Mouse (Mus musculus) neural tube, embryonic 11.5 days (tissue): ENCODE measurements around the gene Sars. TPM values are rescaled to one million over a fixed set of nuclear protein-coding genes. Genes with fewer than 3 reads are reported as not detected.
A peak's percentile ranks its signal among the peaks of the same experiment; 100 is the strongest.

Source experiments
- ATAC-seq: fragments of 200-750 bp; cut with Nextera tagmentation; 2 replicates; pipeline ENCODE4 v1.8.0; 2017; ENCODE audit warnings: moderate number of reproducible peaks, mild to moderate bottlenecking, moderate TSS enrichment, moderate library complexity; ENCODE audit not compliant: insufficient read depth, low FRiP score, low TSS enrichment
- DNase-seq: peaks from one replicate; pipeline ENCODE4 v3.0.0-alpha.2; 2015; ENCODE audit warnings: low spot score
- H3K27ac ChIP-seq: fragments of 300-500 bp; sonication (generic); 2 replicates; pipeline ENCODE4 v1.5.1; 2014; ENCODE audit warnings: low read depth, mild to moderate bottlenecking, low read length
- H3K27me3 ChIP-seq: fragments of 300-500 bp; sonication (generic); 2 replicates; pipeline ENCODE4 v1.6.1; 2014; ENCODE audit warnings: mild to moderate bottlenecking, low read length, mixed read lengths; ENCODE audit not compliant: control insufficient read depth, insufficient read depth
- H3K36me3 ChIP-seq: fragments of 300-500 bp; sonication (generic); 2 replicates; pipeline ENCODE4 v1.6.1; 2014; ENCODE audit warnings: mild to moderate bottlenecking, low read length, moderate library complexity, mixed read lengths; ENCODE audit not compliant: control insufficient read depth, insufficient read depth
- H3K4me1 ChIP-seq: fragments of 300-500 bp; sonication (generic); 2 replicates; pipeline ENCODE4 v1.6.1; 2014; ENCODE audit warnings: low read length, mixed read lengths; ENCODE audit not compliant: control insufficient read depth, insufficient read depth
- H3K4me2 ChIP-seq: fragments of 300-500 bp; sonication (generic); 2 replicates; pipeline ENCODE4 v1.6.1; 2014; ENCODE audit warnings: low read depth, mild to moderate bottlenecking, moderate library complexity
- H3K4me3 ChIP-seq: fragments of 300-500 bp; sonication (generic); 2 replicates; pipeline ENCODE4 v1.5.1; 2014; ENCODE audit warnings: low read depth, low read length
- H3K9ac ChIP-seq: fragments of 300-500 bp; sonication (generic); 2 replicates; pipeline ENCODE4 v1.6.1; 2014; ENCODE audit warnings: mild to moderate bottlenecking, low read length
- H3K9me3 ChIP-seq: fragments of 300-500 bp; sonication (generic); 2 replicates; pipeline ENCODE4 v1.6.1; 2016; ENCODE audit warnings: low read length; ENCODE audit not compliant: control insufficient read depth
- WGBS: fragments of 180-500 bp; shearing (Covaris S2); extraction: QIAGEN DNeasy Blood & Tissue Kit; methylation state at CpG from one replicate; pipeline ENCODE4 v1.1.7; 2014; 5-methylcytosine and 5-hydroxymethylcytosine counted together
- polyA plus RNA-seq: library from polyadenylated mRNA; unstranded; fragments of >200 nt; fragmentation: Nextera tagmentation; extraction: Ambion mirVana; gene quantifications from 2 replicates; pipeline ENCODE4 v1.2.1, GENCODE M21; 2014

Sars gene
- polyA plus RNA-seq, 1 experiment from 2014 or later = 216 TPM

- ATAC-seq (peak; percentile 66), DNase-seq (peak; percentile 96)
- peaks cover 3% of the 10 kb centered on the region for H3K36me3 ChIP-seq
- no peak overlapping the region for H3K4me2 ChIP-seq
- WGBS = 0% methylated on average over 5 of the region's 5 CpGs
- no peak overlapping the region for H3K27ac ChIP-seq
- no peaks in the 10 kb centered on the region for H3K9me3 ChIP-seq
- no peak overlapping the region for H3K4me3 ChIP-seq
- H3K4me1 ChIP-seq = peaks cover 12% of the 10 kb centered on the region; the same call in 1 of the 2 replicates
- H3K9ac ChIP-seq = no peak overlapping the region
- H3K27me3 ChIP-seq = no peaks in the 10 kb centered on the region
Measured at GRCm38 (mm10) chr3:108389111-108389545, 55.9 kb downstream of the Sars start.

GRCm38 (mm10) chr3:108386186-108386585 is 58.8 kb downstream of the Sars start:
- 95% methylated on average over 10 of the region's 10 CpGs for WGBS
- Histone ChIP-seq H3K36me3 (peaks cover 3% of the 10 kb centered on the region; the same call in 1 of the 2 replicates), H3K4me1 (peaks cover 14% of the 10 kb centered on the region; the same call in 1 of the 2 replicates), H3K27ac (no peak overlapping the region), H3K4me2 (no peak overlapping the region), H3K4me3 (no peak overlapping the region), H3K27me3 (no peaks in the 10 kb centered on the region), H3K9ac (no peak overlapping the region), H3K9me3 (no peaks in the 10 kb centered on the region)
- ATAC-seq = no peak
- no peak for DNase-seq

- peaks cover 3% of the 10 kb centered on the region; the same call in 1 of the 2 replicates for H3K36me3 ChIP-seq
- peak overlapping the region; percentile 46 for H3K4me3 ChIP-seq
- H3K27me3 ChIP-seq = no peaks in the 10 kb centered on the region
- peaks cover 14% of the 10 kb centered on the region; the same call in 1 of the 2 replicates for H3K4me1 ChIP-seq
- 55% methylated on average over 2 of the region's 2 CpGs for WGBS
- H3K9ac ChIP-seq = peak overlapping the region; percentile 57
- no peak for ATAC-seq
- peak overlapping the region; percentile 69 for H3K4me2 ChIP-seq
- no peaks in the 10 kb centered on the region for H3K9me3 ChIP-seq
- DNase-seq = no peak
- no peak overlapping the region for H3K27ac ChIP-seq
Measured at GRCm38 (mm10) chr3:108384425-108384824, 60.6 kb downstream of the Sars start.

- 0 out of 2 replicates have a peak within 1 kb of the TSS, but pooled peaks have one; percentile 44 for H3K27ac ChIP-seq
- 1% methylated on average over 44 of the region's 44 CpGs for WGBS
Measured at GRCm38 (mm10) chr3:108383485-108384354, 61.3 kb downstream of the Sars start, which contains the start of gene Psrc1. Gene Psrc1, plus strand, starts transcription at chr3:108383839.

GRCm38 (mm10) chr3:108381945-108382875 is 62.8 kb downstream of the Sars start:
- Histone ChIP-seq H3K4me2 (no peak overlapping the region), H3K4me3 (no peak overlapping the region)

More at GRCm38 (mm10) chr3:108383485-108384354, 61.3 kb downstream of the Sars start, which contains the start of gene Psrc1:
- Histone ChIP-seq H3K9ac (peak within 1 kb of the TSS; percentile 57), H3K9me3 (no peaks in the 10 kb centered on the region), H3K4me2 (peak within 1 kb of the TSS; percentile 69), H3K36me3 (peaks cover 3% of the 10 kb centered on the region; the same call in 1 of the 2 replicates), H3K4me3 (peak within 1 kb of the TSS; percentile 46), H3K4me1 (peaks cover 14% of the 10 kb centered on the region; the same call in 1 of the 2 replicates), H3K27me3 (no peaks in the 10 kb centered on the region)
- peak; percentile 90 for ATAC-seq
- peak; percentile 92 for DNase-seq

GRCm38 (mm10) chr3:108380695-108381094 is 64.3 kb downstream of the Sars start:
- WGBS = 81% methylated on average over 6 of the region's 6 CpGs
- H3K9me3 ChIP-seq = no peaks in the 10 kb centered on the region
- ATAC-seq = no peak

More at GRCm38 (mm10) chr3:108381945-108382875, 62.8 kb downstream of the Sars start:
- ATAC-seq (no peak), DNase-seq (no peak)
- Histone ChIP-seq H3K27me3 (no peaks in the 10 kb centered on the region), H3K36me3 (peaks cover 3% of the 10 kb centered on the region; the same call in 1 of the 2 replicates), H3K9me3 (no peaks in the 10 kb centered on the region), H3K9ac (no peak overlapping the region), H3K4me1 (peaks cover 14% of the 10 kb centered on the region; the same call in 1 of the 2 replicates), H3K27ac (no peak overlapping the region)
- WGBS = 71% methylated on average over 14 of the region's 14 CpGs

GRCm38 (mm10) chr3:108378875-108379663 is 65.9 kb downstream of the Sars start:
- Histone ChIP-seq H3K9me3 (no peaks in the 10 kb centered on the region), H3K4me2 (no peak overlapping the region), H3K4me3 (no peak overlapping the region), H3K4me1 (0 out of 2 replicates have a peak, but pooled peaks cover 1% of the 10 kb centered on the region), H3K27ac (no peak overlapping the region), H3K27me3 (no peaks in the 10 kb centered on the region), H3K9ac (no peak overlapping the region), H3K36me3 (no peaks in the 10 kb centered on the region)
- DNase-seq (no peak), ATAC-seq (no peak)
- WGBS = 86% methylated on average over 7 of the region's 7 CpGs

More at GRCm38 (mm10) chr3:108380695-108381094, 64.3 kb downstream of the Sars start:
- no peak overlapping the region for H3K27ac ChIP-seq
- H3K9ac ChIP-seq = no peak overlapping the region
- H3K4me2 ChIP-seq = no peak overlapping the region
- no peak overlapping the region for H3K4me3 ChIP-seq
- DNase-seq = no peak
- H3K27me3 ChIP-seq = no peaks in the 10 kb centered on the region
- H3K36me3 ChIP-seq = no peaks in the 10 kb centered on the region
- H3K4me1 ChIP-seq = peaks cover 14% of the 10 kb centered on the region; the same call in 1 of the 2 replicates
